Mouse (Mus musculus) left cerebral cortex, postnatal 14 days (tissue): ENCODE measurements around the gene Nr1h4. TPM values are rescaled to one million over a fixed set of nuclear protein-coding genes. Genes with fewer than 3 reads are reported as not detected.
"Not testable (repeated sequence)": the region's sequence is repeated elsewhere in the genome, so short reads cannot be mapped to it uniquely, and the experiment has no call there.

Experiments
- DNase-seq, 2 experiments: peaks; one replicate each; pipeline ENCODE4 v3.0.0; 2021 to 2022; ENCODE audit warnings: low spot score in 2 of 2, mixed read lengths in 1 of 2
- intact Hi-C: fragments of 180-260 bp; cut with DNase I; formaldehyde crosslinking; loops from one replicate; pipeline ENCODE4 v1.15.1; 2025
- long read RNA-seq, 2 experiments: library from polyadenylated mRNA; stranded (forward); transcript quantifications; one replicate each; pipeline ENCODE4 v2.0.0; 2021
- total RNA-seq, 2 experiments: library from RNA; stranded (reverse); gene quantifications; 2 replicates each; pipeline ENCODE4 v1.2.3; 2021

The Nr1h4 gene
- total RNA-seq: under 1 TPM in 1 of 2 experiments, not detected in 1; 0.35 TPM
- long read RNA-seq, experiment 1, partial matches to known transcripts: 0 of 2 reads
- long read RNA-seq, experiment 1, other reads (novel, unspliced or antisense): 2 of 2 reads
- long read RNA-seq, experiment 2: 0 reads

DNA sequence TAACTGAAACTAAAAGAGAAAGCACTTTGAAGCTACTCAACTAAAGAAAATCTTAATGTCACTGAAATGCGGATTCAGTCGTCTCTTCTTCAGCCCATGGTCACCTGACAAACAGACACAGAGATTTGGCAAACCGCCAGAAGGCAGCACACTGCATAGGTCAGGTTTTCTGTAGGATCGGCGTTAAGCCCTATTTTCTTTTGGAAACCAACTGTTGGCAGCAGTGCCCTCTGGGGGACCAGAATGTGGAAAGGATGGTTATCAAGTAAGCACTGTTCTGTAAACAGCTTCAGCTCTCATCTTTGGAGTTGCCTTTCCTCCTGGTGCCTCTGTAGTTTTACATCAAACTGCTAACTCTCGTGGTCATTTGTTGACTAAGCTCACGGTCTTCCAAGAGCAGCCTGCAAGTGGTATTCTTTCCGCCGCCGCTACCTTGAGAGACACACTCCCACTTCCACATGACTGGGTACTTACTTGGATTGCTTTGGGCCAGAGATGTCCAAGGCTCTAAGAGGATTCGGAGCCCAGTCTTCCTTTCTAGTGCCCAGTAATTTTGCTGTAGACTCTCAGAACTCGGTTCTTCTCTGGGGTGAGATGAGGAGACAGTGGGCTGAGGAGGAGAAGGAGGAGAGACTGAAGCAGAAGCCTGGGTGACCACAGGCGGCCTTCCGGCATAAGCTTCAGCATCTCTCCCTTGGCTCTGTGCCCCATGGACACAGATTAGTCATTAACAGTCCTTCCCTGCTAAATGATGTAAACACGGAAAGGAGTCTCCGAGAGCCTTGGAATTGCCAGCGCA, at the start of gene Nr1h4:
Gene Nr1h4 (minus strand): TSS at position 657 of the 799 bp plus-strand sequence.
- DNase-seq: no peak
- intact Hi-C loops: no loop called here

DNA sequence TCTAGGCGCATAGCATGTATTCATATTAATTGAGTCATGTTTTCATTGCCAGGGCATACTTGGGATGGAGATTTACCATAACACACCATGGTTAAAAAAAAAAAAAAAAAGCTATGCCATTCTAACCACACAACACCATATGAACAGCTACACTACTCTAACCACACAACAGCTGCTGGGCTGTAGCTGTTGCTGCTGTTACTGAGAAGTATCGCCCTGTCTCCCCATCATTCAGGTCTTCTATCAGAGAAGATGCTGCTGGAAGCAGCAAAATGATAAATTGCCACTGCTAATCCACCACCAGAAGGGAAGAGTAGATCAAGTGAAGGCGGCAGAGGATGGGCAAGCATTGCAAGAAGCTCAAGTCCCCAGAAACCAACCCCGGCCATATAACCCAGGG, 45.4 kb upstream of the Nr1h4 start:
- no peak for DNase-seq
- intact Hi-C loops: no loop called here

DNA sequence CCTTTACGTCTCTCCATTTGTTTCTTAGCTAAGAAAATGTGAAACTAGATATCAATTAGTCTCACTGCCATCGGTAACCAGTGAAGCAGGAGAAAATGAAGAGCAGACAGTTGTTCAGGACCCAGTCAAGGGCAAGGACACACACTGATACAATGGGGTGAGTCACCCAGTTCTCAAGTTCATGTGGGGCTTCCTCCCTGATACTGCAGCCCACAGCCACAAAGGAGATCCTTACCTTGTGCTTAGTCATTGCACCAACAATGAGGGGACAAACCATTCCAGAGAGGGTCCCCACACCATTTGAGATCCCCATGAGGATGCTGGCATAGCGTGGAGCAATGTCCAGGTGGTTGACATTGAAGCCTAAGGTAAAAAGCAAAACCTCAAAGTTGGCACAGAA, 44.3 kb upstream of the Nr1h4 start:
- DNase-seq: no peak
- intact Hi-C loops: no loop called here

DNA sequence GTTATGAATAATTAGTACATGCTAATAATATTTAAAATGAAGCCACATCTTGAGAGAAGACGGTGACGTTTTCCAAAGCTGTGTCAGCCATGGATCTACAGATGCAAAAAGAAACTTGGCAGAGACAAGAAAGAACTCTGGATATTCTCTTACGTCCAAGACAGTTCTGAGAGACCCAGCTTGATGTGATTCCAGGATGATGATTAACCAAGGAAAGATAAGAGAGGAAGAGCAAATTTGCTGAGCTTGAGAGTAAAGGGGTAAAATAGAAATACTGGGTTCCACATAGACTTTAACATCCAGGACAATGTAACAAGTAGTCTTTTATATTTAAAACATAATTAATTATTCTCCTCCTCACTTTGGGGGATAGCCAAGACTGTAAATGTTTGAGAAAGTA, 40.0 kb upstream of the Nr1h4 start:
- DNase-seq: no peak
- intact Hi-C loops: no loop called here

DNA sequence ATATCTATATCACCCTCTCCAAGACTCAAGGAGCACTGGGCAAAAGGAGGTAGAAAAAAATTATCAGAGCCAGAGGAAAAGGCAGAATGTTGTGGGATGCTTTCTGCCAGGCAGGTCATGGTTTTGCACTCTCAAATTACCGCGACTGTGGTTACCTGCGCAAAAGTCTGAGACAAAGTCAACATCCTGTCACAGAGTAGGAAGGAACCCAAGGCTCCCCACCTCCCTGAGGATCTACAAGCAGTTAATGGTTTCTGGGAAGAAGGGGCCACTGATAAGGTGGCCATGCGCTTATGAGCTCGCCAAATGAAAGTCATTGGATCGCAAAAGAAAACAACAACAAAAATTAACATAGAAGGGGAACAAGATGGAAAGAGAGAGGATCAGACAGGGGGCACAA, 39.6 kb upstream of the Nr1h4 start:
- no peak for DNase-seq
- intact Hi-C loops: no loop called here

DNA sequence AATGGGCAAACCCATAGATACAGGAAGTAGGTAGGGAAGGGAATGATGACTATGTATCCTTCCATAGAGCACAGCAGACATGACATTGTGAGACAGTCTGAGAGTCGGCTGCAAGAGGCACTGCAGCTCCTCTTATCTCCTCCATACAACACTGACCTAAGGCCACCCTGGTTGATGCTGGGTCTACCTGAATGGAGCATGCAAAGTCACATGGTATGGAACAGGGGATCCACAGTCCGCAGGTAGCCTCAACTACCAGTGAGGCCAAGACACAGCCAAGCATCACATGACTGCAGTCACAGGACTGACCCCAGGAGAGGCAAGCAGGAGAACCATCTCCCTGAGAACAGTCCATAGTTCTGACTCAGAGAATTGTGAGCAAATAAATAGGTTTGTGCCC, 34.0 kb upstream of the Nr1h4 start:
- intact Hi-C loops: no loop called here
- no peak for DNase-seq

DNA sequence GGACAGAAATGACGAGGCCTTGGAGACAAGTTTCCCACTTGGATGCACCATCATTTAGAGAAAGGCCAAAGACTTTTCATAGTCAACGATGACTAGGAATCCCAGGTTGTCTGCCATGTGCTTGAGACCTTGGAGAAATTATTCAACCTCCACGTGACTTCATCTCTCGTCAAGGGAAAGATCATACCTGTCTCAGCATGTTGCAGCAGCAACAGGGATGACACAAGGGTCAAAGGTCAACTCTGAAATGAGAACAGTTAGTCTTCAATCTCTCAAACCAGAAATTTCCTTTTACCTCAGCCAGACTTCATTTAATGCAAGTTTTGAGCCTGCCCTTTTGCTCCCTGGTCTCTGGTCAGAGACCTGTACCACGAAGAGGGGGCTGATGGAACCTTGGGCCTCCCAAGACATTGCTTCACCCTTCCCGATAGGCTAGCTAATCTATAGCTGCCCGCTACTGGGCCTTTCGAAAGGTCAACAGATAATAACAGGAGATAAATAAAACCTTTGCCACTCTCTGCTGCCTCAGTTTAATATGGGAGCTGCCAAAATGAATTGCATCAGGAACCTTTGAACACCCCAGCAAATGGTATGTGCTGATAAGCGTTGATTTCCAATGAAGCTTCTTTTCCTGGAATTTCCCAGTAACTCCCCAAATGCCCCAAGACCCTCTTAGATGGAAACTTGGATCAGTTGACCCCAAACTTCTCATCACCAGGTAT, 32.1 kb upstream of the Nr1h4 start:
- DNase-seq: no peak
- intact Hi-C loops: no loop called here

DNA sequence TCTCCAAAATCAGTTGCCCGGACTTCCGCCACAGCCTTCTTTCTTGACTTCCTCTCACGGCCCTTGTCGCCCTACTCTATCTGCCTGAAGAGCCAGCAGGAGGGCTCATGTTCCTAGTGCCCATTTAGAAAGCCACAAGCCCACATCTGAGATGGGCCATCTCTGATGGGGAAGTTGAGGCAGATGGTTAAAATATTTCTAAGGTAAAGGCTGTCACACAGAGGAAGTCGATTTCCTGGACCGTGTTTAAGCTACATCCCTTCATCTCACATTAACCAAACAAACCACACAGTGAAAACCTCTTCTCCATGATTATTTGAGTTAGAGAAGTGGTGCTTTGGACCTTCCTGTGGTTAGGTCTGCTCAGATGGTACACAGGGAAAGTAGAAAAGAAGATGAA, 28.7 kb upstream of the Nr1h4 start:
- intact Hi-C loops: no loop called here
- no peak for DNase-seq

DNA sequence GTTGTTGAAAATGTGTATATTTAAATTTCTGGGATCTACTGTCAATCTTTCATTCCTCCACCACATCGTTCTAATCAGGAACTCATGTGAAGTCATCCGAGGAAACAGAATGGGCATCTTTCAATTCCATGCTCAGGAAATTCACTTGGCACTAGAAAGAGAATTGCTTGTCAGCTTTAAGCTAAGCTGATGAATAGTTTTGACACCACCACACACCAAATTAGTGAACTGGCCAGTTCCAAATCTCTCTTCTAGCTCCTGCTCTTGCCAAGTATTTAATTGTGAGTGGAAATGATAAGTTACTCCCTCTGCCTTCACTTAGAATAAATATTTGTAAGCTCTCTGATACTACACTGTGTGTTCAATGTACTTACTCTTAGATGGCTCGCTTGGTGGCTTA, 26.0 kb upstream of the Nr1h4 start:
- DNase-seq: no peak
- intact Hi-C loops: no loop called here

DNA sequence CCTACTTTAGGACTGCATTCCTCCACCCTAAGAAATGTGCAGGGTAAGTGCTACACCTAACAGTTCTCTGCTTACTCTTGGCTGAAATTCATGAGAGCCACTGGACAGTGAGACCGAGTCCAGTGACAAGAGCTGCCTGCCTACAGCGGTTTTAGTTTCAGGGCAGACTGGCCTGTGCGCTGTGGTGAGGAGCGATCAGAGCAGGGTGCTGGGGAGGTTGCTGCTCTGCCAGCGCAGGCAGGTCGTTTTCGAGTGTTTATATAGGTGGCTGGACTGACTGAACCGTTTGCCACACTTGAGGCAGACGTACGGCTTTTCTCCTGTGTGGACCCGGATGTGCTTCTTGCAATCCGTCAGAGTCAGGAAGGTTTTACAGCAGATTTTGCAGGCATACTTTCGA, 21.5 kb upstream of the Nr1h4 start:
- DNase-seq, intact Hi-C loops: not testable (repeated sequence)

DNA sequence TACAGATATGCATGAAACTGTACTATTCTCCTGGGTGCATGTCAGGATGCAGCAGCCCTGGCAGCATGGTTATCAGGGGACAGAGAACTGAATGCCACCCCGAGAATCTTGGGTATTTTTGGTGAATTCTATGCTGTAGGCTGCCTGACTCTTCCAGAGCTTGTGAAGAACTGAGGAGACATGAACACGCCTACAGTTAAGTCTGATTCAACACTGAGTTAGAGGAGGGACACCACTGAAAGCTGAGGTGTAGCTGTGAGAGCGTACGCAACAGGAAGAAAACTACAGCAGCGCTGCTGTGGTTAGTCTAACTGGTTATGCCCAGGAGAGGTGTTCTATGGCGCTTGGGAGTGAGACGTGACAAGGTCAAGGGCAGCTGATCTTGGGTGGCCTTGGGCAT, 20.5 kb upstream of the Nr1h4 start:
- intact Hi-C loops, DNase-seq: not testable (repeated sequence)

DNA sequence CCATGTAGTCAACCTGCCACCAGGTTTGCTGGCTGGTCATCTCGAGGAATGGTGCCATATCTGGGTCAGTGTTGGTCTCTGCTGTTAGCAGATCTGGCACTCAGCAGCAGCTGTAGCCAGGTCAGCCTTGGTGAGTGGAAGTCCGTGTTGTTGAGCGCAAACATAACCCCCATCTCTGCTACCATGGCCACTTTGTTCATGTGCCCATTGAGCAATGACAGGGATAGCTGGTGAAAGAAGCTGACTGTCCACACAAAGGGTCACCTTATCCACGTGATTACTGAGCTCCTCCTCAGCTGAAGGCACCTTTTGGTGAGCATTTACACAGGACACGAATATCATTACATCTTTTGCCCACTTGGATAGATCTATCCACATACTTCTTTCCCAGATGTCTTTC, 19.6 kb upstream of the Nr1h4 start:
- intact Hi-C loops: no loop called here
- no peak for DNase-seq

DNA sequence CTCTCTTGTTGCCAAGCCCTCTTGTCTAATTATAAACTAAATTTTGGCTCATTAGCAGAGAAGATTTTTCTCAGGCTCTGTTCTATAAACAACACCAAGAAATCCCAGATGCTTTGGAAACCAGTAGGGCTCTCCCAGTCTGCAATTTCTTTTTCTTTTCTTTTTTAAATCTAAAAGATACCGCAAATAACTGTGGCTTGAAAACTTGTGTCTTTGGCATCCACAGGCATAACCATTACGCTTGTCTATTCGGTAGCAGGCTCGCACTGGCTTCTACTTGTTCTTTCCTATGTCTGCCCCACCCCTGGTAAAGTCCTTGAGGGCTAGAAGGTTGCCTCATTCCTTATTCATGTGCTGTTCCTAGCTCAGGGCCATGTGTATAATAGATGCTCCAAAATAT, 18.3 kb upstream of the Nr1h4 start:
- intact Hi-C loops: no loop called here
- peak; percentile 12 to 42 for DNase-seq

DNA sequence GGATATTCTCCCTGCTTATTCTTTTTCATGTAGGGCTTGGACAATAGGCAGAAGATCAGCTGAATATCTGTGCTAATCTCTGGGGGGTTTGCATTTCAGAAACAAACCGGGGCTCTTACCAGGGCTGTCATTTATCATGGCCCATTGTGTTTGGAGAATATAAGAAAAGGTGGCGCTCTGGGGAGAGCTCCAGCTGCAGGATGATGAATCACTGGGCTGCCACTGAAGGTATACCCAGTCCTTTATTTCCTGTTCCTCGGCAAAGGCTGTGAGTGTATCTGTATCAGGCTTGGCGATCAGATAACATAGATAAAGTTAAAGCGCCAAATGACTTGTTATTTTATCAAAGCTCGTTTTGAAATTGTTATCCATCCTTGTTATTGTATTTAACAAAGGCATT, 14.6 kb upstream of the Nr1h4 start:
- DNase-seq: no peak
- intact Hi-C loops: no loop called here

DNA sequence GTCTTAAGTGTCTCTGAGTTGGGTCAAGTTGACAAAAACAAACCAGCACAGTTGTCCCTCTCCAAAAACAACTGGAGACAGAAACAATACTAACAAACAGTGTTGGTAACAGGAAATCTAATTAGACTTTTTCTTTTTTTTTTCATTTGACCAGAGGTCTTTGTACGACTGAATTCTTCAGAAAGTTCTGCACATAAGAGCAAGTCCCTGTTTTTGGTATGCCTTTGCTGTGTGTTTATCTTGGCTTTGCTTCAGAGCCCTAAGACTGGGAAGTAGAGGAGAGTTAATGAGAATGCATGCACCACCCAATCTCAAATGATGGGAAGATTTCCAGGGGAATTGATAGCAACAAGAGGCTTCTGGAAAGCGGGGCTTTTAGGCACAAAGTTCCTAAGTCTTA, 13.6 kb upstream of the Nr1h4 start:
- intact Hi-C loops: no loop called here

DNA sequence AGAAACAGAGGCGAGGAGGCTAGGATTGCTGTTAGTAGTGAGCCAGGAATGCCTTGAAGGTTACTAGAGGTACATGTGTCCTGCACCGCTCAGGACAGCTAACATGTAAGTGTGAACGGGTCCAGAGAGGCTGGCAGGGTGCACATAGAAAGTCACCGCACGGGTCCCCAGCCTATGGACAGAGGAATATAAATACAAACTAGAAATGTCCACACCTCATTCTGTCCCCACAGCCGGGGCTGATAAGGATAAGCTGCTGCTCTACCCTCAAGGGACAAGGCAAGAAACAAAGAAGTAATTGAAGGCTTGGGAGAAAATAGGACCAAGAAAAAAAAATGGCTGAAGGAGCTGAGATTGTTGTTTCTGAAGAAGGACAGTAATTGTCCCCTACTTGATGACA, 10.5 kb upstream of the Nr1h4 start:
- DNase-seq: no peak
- intact Hi-C loops: no loop called here

More for the DNA sequence above, 13.6 kb upstream of the Nr1h4 start:
- no peak for DNase-seq

DNA sequence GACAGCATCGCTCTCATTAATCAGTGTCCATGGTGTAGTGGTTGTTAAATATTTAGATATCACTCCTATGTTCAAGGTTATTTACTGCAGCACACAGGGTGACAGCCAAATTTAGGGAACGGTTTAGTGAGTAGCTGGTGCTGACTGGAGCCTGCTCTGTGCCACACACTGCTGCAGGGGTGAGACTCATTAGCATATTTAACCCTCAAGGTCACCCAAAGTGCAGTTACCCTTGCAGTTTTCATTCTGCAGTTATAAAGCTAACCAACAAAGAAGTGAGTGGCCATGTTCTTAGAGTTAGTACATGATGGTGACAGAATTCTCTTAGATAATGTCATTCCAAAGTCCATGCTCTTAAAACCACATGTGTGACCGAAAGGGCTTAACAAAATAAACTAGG, 8.9 kb upstream of the Nr1h4 start:
- intact Hi-C loops: no loop called here
- DNase-seq: no peak

DNA sequence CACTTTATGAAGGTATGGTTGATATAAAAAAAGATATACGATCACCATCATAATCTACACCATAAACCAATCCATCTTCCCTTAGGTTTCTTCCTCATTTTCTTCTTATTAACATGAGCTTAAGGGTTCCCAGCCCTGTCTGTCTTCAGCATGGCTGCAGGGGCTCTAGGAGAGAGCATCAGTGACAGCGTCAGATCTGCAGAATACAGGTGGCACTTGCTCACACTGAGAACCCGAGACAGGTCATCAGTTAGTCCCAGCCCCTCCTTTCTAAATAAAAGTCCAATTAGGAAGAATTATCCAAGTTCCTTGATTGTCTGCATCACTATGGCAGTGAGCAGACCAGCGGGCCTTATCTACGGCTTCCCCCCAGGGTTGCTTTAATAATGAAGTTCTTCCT, 934 bp downstream of the Nr1h4 start:
- no peak for DNase-seq
- intact Hi-C loops: no loop called here

DNA sequence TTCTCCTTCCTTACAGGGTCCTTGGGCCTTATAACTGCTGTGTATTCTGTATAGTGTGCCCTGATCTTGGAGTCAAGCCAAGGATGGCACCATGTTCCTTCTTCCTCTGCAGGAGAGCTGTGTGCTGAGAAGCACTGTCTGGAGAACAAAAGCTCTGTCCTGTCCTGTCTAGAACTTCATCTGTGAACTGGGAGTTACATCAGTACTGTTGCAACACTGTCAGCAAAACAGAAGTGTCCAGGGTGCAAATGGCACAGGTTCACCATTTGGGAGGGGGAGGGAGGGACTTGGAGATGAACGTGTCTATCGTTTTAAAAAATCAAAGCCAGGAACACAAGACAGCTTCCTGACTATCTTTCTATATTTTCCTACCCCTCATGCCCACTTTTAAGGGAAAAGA, 1.4 kb downstream of the Nr1h4 start:
- intact Hi-C loops: no loop called here
- DNase-seq: no peak

DNA sequence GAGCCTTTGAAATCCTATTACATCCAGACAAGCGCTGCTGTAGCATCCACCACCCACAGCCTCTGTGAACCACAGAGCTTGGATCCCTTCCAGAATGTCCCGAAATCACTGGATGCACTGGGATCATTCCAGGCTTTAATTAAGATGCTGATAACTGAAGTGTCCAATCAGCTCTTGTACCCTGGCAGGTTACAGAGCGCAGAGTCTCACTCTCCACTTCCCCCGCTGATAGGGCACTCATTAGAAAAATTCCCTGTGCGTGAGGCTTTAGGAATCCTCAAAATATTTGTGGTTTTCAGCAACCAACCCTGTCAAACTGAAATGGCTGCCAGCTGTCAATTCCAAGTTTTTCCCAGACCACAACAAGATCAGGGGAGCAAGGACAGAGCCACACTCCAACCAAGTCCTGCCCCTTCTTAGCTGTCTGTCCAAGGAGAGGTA, 2.2 kb downstream of the Nr1h4 start:
- intact Hi-C loops: no loop called here
- DNase-seq: no peak

DNA sequence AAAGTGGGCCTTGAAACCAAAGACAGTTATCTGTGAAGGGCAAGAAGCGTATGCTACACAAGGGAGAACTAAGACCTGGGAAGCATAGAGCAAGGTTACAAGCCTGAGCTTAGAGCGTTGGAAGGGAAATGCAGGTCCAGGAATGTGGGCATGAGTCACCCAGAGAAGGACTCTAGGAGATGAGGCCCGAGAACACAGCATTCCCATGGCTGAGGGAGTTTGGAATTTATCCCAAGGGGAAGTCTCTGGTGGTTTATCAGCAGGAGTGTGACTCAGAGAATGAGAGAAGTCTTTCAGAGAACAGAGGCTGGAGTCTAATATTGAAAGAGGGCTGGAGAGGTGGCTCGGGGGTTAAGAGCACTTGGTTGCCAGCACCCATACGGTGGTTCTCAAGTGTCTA, 6.3 kb downstream of the Nr1h4 start:
- intact Hi-C loops: no loop called here
- DNase-seq: no peak
